Mouse (Mus musculus) heart, embryonic 15.5 days (tissue): ENCODE data around the gene Mapk9. TPM values are rescaled to one million over a fixed set of nuclear protein-coding genes. Genes with fewer than 3 reads are reported as not detected.
"Not testable (repeated sequence)": the region's sequence is repeated elsewhere in the genome, so short reads cannot be mapped to it uniquely, and the experiment has no call there.

Experiments
- ATAC-seq: fragments of 200-750 bp; cut with Nextera tagmentation; replicated peaks from 2 replicates; pipeline ENCODE4 v1.8.0; 2017; ENCODE audit warnings: low read depth, moderate TSS enrichment; ENCODE audit not compliant: insufficient number of reproducible peaks, insufficient read depth, low FRiP score
- H3K27ac ChIP-seq: fragments of 300-500 bp; sonication (generic); 2 replicates; pipeline ENCODE4 v1.5.1; 2015; ENCODE audit warnings: mild to moderate bottlenecking, inconsistent platforms
- H3K27me3 ChIP-seq: fragments of 300-500 bp; sonication (generic); 2 replicates; pipeline ENCODE4 v1.6.1; 2015; ENCODE audit warnings: inconsistent platforms
- H3K36me3 ChIP-seq: fragments of 300-500 bp; sonication (generic); 2 replicates; pipeline ENCODE4 v1.6.1; 2015; ENCODE audit warnings: mild to moderate bottlenecking, inconsistent platforms
- H3K4me1 ChIP-seq: fragments of 300-500 bp; sonication (generic); replicated peaks from 2 replicates; pipeline ENCODE4 v1.6.1; 2015; ENCODE audit warnings: inconsistent platforms
- H3K4me2 ChIP-seq: fragments of 300-500 bp; sonication (generic); 2 replicates; pipeline ENCODE4 v1.6.1; 2015; ENCODE audit warnings: inconsistent platforms, mild to moderate bottlenecking, moderate library complexity
- H3K4me3 ChIP-seq: fragments of 300-500 bp; sonication (generic); 2 replicates; pipeline ENCODE4 v1.5.1; 2015; ENCODE audit warnings: mild to moderate bottlenecking, inconsistent platforms
- H3K9ac ChIP-seq: fragments of 300-500 bp; sonication (generic); 2 replicates; pipeline ENCODE4 v1.6.1; 2015; ENCODE audit warnings: mild to moderate bottlenecking, inconsistent platforms
- H3K9me3 ChIP-seq: fragments of 300-500 bp; sonication (generic); replicated peaks from 2 replicates; pipeline ENCODE4 v1.6.1; 2016; ENCODE audit warnings: inconsistent platforms
- WGBS: fragments of 180-500 bp; shearing (Covaris S2); methylation state at CpG from one replicate; pipeline ENCODE4 v1.1.7; 2015; ENCODE audit warnings: mixed read lengths; 5-methylcytosine and 5-hydroxymethylcytosine counted together
- polyA plus RNA-seq: library from polyadenylated mRNA; unstranded; fragments of >200 nt; fragmentation: Nextera tagmentation; extraction: Ambion mirVana; gene quantifications from 2 replicates; pipeline ENCODE4 v1.2.1, GENCODE M21; 2015

Mapk9 gene
- 31.1 and 33.0 TPM in 2 replicates for polyA plus RNA-seq

- Histone ChIP-seq H3K9ac (peak within 1 kb of the TSS; percentile 95), H3K4me2 (peak within 1 kb of the TSS; percentile 71), H3K27me3 (no peaks in the 10 kb centered on the region), H3K9me3 (no peaks in the 10 kb centered on the region), H3K4me3 (peak within 1 kb of the TSS; percentile 97), H3K4me1 (peaks cover 22% of the 10 kb centered on the region), H3K27ac (peak within 1 kb of the TSS; percentile 91), H3K36me3 (peaks cover 5% of the 10 kb centered on the region; the same call in 1 of the 2 replicates)
- peak; percentile 99 for ATAC-seq
- under 1% methylated on average over 48 of the region's 68 CpGs for WGBS
Observed at GRCm38 (mm10) chr11:49846401-49847070, at the start of gene Mapk9. Gene Mapk9, plus strand, starts transcription at chr11:49846751.

GRCm38 (mm10) chr11:49798931-49799330 is 47.6 kb upstream of the Mapk9 start:
- 80% methylated on average over 6 of the region's 6 CpGs for WGBS
- no peak for ATAC-seq
- Histone ChIP-seq H3K4me3 (no peak overlapping the region), H3K9ac (no peak overlapping the region), H3K36me3 (no peaks in the 10 kb centered on the region), H3K4me2 (no peak overlapping the region), H3K4me1 (peaks cover 11% of the 10 kb centered on the region), H3K9me3 (no peaks in the 10 kb centered on the region), H3K27me3 (no peaks in the 10 kb centered on the region; the same call in none of the 2 replicates), H3K27ac (no peak overlapping the region)

- Histone ChIP-seq H3K4me1 (no peaks in the 10 kb centered on the region), H3K9me3 (no peaks in the 10 kb centered on the region), H3K36me3 (no peaks in the 10 kb centered on the region), H3K27me3 (no peaks in the 10 kb centered on the region), H3K27ac (no peak overlapping the region), H3K9ac (no peak overlapping the region), H3K4me2 (no peak overlapping the region), H3K4me3 (no peak overlapping the region)
- no peak for ATAC-seq
- WGBS = 76% methylated on average over 4 of the region's 4 CpGs
Observed at GRCm38 (mm10) chr11:49801516-49801915, 45.0 kb upstream of the Mapk9 start.

- no peaks in the 10 kb centered on the region for H3K36me3 ChIP-seq
- no peaks in the 10 kb centered on the region for H3K27me3 ChIP-seq
- H3K4me1 ChIP-seq = no peaks in the 10 kb centered on the region
- H3K27ac ChIP-seq = no peak overlapping the region
- no peak for ATAC-seq
- WGBS = 92% methylated on average over 4 of the region's 4 CpGs
- H3K4me3 ChIP-seq = no peak overlapping the region
- no peak overlapping the region for H3K4me2 ChIP-seq
- no peak overlapping the region for H3K9ac ChIP-seq
- no peaks in the 10 kb centered on the region for H3K9me3 ChIP-seq
Observed at GRCm38 (mm10) chr11:49803801-49804200, 42.8 kb upstream of the Mapk9 start.

GRCm38 (mm10) chr11:49806218-49806617 is 40.3 kb upstream of the Mapk9 start:
- no peaks in the 10 kb centered on the region for H3K4me1 ChIP-seq
- no peaks in the 10 kb centered on the region for H3K27me3 ChIP-seq
- no peaks in the 10 kb centered on the region for H3K9me3 ChIP-seq
- no peak overlapping the region for H3K27ac ChIP-seq
- ATAC-seq = no peak
- H3K36me3 ChIP-seq = no peaks in the 10 kb centered on the region
- no peak overlapping the region for H3K4me3 ChIP-seq
- H3K4me2 ChIP-seq = no peak overlapping the region
- WGBS = 53% methylated on average over 3 of the region's 3 CpGs
- no peak overlapping the region for H3K9ac ChIP-seq

GRCm38 (mm10) chr11:49808946-49809345 is 37.6 kb upstream of the Mapk9 start:
- no peak overlapping the region for H3K27ac ChIP-seq
- H3K4me2 ChIP-seq = no peak overlapping the region
- H3K36me3 ChIP-seq = no peaks in the 10 kb centered on the region; the same call in 1 of the 2 replicates
- H3K27me3 ChIP-seq = no peaks in the 10 kb centered on the region
- WGBS = 88% methylated on average over 9 of the region's 9 CpGs
- no peak for ATAC-seq
- no peak overlapping the region for H3K9ac ChIP-seq
- H3K4me1 ChIP-seq = 0 out of 2 replicates have a peak, but pooled peaks cover 4% of the 10 kb centered on the region
- no peak overlapping the region for H3K4me3 ChIP-seq
- H3K9me3 ChIP-seq = no peaks in the 10 kb centered on the region

- not testable (repeated sequence) for H3K4me1 ChIP-seq, H3K9ac ChIP-seq, H3K36me3 ChIP-seq, ATAC-seq, H3K4me2 ChIP-seq, H3K27me3 ChIP-seq, H3K4me3 ChIP-seq, H3K9me3 ChIP-seq
- WGBS = 62% methylated on average over 7 of the region's 7 CpGs
- peak overlapping the region; percentile 57 for H3K27ac ChIP-seq
Observed at GRCm38 (mm10) chr11:49810696-49811095, 35.9 kb upstream of the Mapk9 start.

- no peaks in the 10 kb centered on the region; the same call in 1 of the 2 replicates for H3K36me3 ChIP-seq
- H3K4me1 ChIP-seq = 0 out of 2 replicates have a peak, but pooled peaks cover 4% of the 10 kb centered on the region
- H3K27ac ChIP-seq = peak overlapping the region; percentile 57
- 41% methylated on average over 8 of the region's 8 CpGs for WGBS
- peak; percentile 74 for ATAC-seq
- H3K9ac ChIP-seq = no peak overlapping the region
- no peaks in the 10 kb centered on the region for H3K27me3 ChIP-seq
- H3K4me3 ChIP-seq = no peak overlapping the region
- no peaks in the 10 kb centered on the region for H3K9me3 ChIP-seq
- H3K4me2 ChIP-seq = no peak overlapping the region
Observed at GRCm38 (mm10) chr11:49811099-49811541, 35.4 kb upstream of the Mapk9 start.

- WGBS = 58% methylated on average over 8 of the region's 8 CpGs
- no peaks in the 10 kb centered on the region for H3K27me3 ChIP-seq
- 0 out of 2 replicates have a peak, but pooled peaks cover 4% of the 10 kb centered on the region for H3K4me1 ChIP-seq
- H3K27ac ChIP-seq = peak overlapping the region; percentile 63; the same call in 1 of the 2 replicates
- H3K4me2 ChIP-seq = no peak overlapping the region
- H3K4me3 ChIP-seq = no peak overlapping the region
- H3K36me3 ChIP-seq = no peaks in the 10 kb centered on the region; the same call in 1 of the 2 replicates
- H3K9ac ChIP-seq = no peak overlapping the region
- no peak for ATAC-seq
- H3K9me3 ChIP-seq = no peaks in the 10 kb centered on the region
Observed at GRCm38 (mm10) chr11:49811879-49812278, 34.7 kb upstream of the Mapk9 start.

GRCm38 (mm10) chr11:49818869-49819566 is 27.5 kb upstream of the Mapk9 start:
- Histone ChIP-seq H3K27ac (no peak overlapping the region), H3K36me3 (no peaks in the 10 kb centered on the region), H3K9me3 (no peaks in the 10 kb centered on the region), H3K4me3 (no peak overlapping the region), H3K27me3 (no peaks in the 10 kb centered on the region), H3K4me1 (no peaks in the 10 kb centered on the region), H3K4me2 (no peak overlapping the region), H3K9ac (no peak overlapping the region)
- no peak for ATAC-seq
- 86% methylated on average over 15 of the region's 15 CpGs for WGBS

- Histone ChIP-seq H3K36me3 (no peaks in the 10 kb centered on the region), H3K9ac (no peak overlapping the region), H3K27me3 (no peaks in the 10 kb centered on the region), H3K9me3 (no peaks in the 10 kb centered on the region), H3K4me2 (no peak overlapping the region), H3K27ac (no peak overlapping the region), H3K4me3 (no peak overlapping the region), H3K4me1 (no peaks in the 10 kb centered on the region)
- no peak for ATAC-seq
- 86% methylated on average over 7 of the region's 7 CpGs for WGBS
Observed at GRCm38 (mm10) chr11:49819676-49820075, 26.9 kb upstream of the Mapk9 start.
